Mouse (Mus musculus): ENCODE data around the gene Gm11938. TPM values are rescaled to one million over a fixed set of nuclear protein-coding genes. Genes with fewer than 3 reads are reported as not detected.
"Not testable (repeated sequence)": the region's sequence is repeated elsewhere in the genome, so short reads cannot be mapped to it uniquely, and the experiment has no call there.

The Gm11938 gene
- polyA plus RNA-seq, 1 experiment from 2014 or later: not detected

DNA sequence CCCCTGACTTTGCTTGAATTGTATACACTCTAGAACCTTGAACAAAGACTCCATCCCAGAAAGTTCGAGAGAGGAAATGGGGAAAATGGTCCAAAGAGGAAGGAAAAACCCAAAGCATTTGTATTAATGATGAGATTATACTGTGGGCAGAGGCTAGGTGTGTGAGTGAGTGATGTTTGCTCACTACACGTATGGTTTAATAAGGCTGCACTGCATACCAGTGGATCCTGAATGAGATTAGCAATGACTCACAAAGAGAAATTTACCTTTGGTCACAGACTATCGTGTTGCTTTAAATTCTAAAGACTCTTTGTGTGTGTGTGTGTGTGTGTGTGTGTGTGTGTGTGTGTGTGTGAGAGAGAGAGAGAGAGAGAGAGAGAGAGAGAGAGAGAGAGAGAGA, 27.8 kb upstream of the Gm11938 start:
- Histone ChIP-seq H3K36me3 (ENCODE audit: control insufficient read depth, insufficient read depth) (no peaks in the 10 kb centered on the region), H3K4me3 (ENCODE audit: low read length) (no peak overlapping the region), H3K27ac (ENCODE audit: low read length) (no peak overlapping the region), H3K9ac (ENCODE audit: low read length) (no peak overlapping the region), H3K9me3 (replicated peaks; ENCODE audit: control insufficient read depth, low read length) (no peaks in the 10 kb centered on the region), H3K4me2 (ENCODE audit: low read depth, low read length) (no peak overlapping the region), H3K4me1 (ENCODE audit: control insufficient read depth, insufficient read depth, low read length) (no peaks in the 10 kb centered on the region), H3K27me3 (ENCODE audit: control insufficient read depth, insufficient read depth, low read length) (0 out of 2 replicates have a peak, but pooled peaks cover 3% of the 10 kb centered on the region)
- 67% methylated on average over 3 of the region's 3 CpGs for WGBS
- ATAC-seq (replicated peaks; ENCODE audit: extremely low read depth, insufficient read depth, low FRiP score): no peak

DNA sequence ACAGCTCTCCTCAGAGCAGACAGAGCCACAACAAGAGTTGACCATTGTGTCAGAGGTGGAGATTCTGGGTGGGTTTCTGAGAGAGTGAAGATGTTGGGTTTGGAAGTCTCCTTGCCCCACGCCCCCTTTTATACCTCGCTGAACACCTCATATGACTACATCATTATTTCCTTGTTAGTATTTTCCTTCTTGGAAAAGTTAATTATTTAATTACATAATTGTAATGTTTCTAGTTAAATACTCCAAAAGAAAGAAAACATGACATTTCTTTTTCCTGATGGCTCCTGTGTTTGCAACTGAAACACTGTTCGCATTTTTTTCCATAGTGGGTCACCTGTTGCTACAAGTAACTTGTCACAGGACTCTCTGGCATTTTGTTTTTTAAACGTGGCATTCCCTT, 25.0 kb upstream of the Gm11938 start, which contains the start of gene Krtap4-1:
Krtap4-1 (minus strand) TSS at position 101 of the 400 bp plus-strand sequence.
- no peak for ATAC-seq (replicated peaks; ENCODE audit: extremely low read depth, insufficient read depth, low FRiP score)
- no peaks in the 10 kb centered on the region for H3K36me3 ChIP-seq (ENCODE audit: control insufficient read depth, insufficient read depth)
- no peaks in the 10 kb centered on the region for H3K9me3 ChIP-seq (replicated peaks; ENCODE audit: control insufficient read depth, low read length)
- no peaks in the 10 kb centered on the region for H3K4me1 ChIP-seq (ENCODE audit: control insufficient read depth, insufficient read depth, low read length)
- H3K9ac ChIP-seq (ENCODE audit: low read length): no peak within 1 kb of the TSS
- H3K27me3 ChIP-seq (ENCODE audit: control insufficient read depth, insufficient read depth, low read length): 0 out of 2 replicates have a peak, but pooled peaks cover 3% of the 10 kb centered on the region
- 71% methylated on average over 4 of the region's 4 CpGs for WGBS
- H3K27ac ChIP-seq (ENCODE audit: low read length): no peak within 1 kb of the TSS
- H3K4me3 ChIP-seq (ENCODE audit: low read length): no peak within 1 kb of the TSS
- H3K4me2 ChIP-seq (ENCODE audit: low read depth, low read length): no peak within 1 kb of the TSS

DNA sequence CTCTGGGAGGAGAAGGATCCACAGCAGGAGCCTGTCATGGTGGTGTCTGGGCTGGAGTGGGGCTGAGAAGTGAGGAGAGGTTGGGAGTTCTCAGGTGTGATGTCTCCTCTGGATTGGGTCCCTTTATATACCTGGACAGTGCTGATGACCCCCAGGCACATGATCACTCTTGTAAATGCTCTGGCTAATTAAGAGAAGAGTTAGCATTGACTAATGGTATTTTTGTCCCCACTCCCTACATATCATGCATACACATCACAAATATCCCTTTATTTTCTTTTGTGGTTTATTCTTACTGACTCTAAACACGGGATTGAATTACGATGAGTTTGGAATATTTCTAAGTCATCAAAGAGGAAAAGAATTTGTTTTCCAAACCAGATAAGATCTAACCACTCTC, 17.2 kb upstream of the Gm11938 start, which contains the start of gene Gm11562:
Gm11562 (minus strand) TSS at position 101 of the 400 bp plus-strand sequence.
- Histone ChIP-seq H3K4me1 (ENCODE audit: control insufficient read depth, insufficient read depth, low read length) (no peaks in the 10 kb centered on the region), H3K4me2 (ENCODE audit: low read depth, low read length) (no peak within 1 kb of the TSS), H3K9me3 (replicated peaks; ENCODE audit: control insufficient read depth, low read length) (no peaks in the 10 kb centered on the region), H3K36me3 (ENCODE audit: control insufficient read depth, insufficient read depth) (no peaks in the 10 kb centered on the region), H3K9ac (ENCODE audit: low read length) (no peak within 1 kb of the TSS), H3K27me3 (ENCODE audit: control insufficient read depth, insufficient read depth, low read length) (no peaks in the 10 kb centered on the region), H3K27ac (ENCODE audit: low read length) (no peak within 1 kb of the TSS), H3K4me3 (ENCODE audit: low read length) (no peak within 1 kb of the TSS)
- WGBS: 65% methylated on average over 2 of the region's 2 CpGs
- no peak for ATAC-seq (replicated peaks; ENCODE audit: extremely low read depth, insufficient read depth, low FRiP score)

DNA sequence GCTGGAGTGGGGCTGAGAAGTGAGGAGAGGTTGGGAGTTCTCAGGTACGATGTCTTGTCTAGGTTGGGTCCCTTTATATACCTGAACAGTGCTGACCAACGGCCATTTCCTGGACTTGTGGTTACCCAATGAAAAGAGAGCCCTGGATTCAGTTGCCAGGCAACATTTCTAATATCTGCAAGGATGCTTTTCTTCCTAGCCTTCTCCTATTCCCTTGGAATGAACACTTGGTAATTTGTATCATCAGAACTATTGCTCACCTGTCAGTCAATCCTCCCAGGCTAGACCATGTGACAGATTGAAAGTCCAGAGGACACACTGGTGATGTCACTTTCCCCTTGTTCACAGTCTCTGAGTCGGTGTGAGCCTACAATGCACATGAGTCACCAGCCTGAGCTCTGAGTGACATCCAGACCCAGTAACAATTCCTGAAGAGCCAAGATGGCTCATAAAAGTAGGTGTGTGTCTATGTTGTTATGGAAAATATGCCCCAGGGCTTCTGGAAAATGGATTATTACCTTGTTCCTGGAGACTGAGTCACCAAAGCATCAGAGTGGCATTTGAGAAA, 11.8 kb upstream of the Gm11938 start, which contains the start of gene Krtap2-4:
Krtap2-4 (minus strand) TSS at position 51 of the 568 bp plus-strand sequence.
- H3K27ac ChIP-seq (ENCODE audit: low read length): no peak within 1 kb of the TSS
- H3K9me3 ChIP-seq (replicated peaks; ENCODE audit: control insufficient read depth, low read length): no peaks in the 10 kb centered on the region
- no peaks in the 10 kb centered on the region for H3K4me1 ChIP-seq (ENCODE audit: control insufficient read depth, insufficient read depth, low read length)
- H3K4me2 ChIP-seq (ENCODE audit: low read depth, low read length): no peak within 1 kb of the TSS
- H3K9ac ChIP-seq (ENCODE audit: low read length): no peak within 1 kb of the TSS
- WGBS: 61% methylated on average over 3 of the region's 3 CpGs
- H3K27me3 ChIP-seq (ENCODE audit: control insufficient read depth, insufficient read depth, low read length): no peaks in the 10 kb centered on the region
- ATAC-seq (replicated peaks; ENCODE audit: extremely low read depth, insufficient read depth, low FRiP score): no peak
- no peaks in the 10 kb centered on the region for H3K36me3 ChIP-seq (ENCODE audit: control insufficient read depth, insufficient read depth)
- H3K4me3 ChIP-seq (ENCODE audit: low read length): no peak within 1 kb of the TSS

DNA sequence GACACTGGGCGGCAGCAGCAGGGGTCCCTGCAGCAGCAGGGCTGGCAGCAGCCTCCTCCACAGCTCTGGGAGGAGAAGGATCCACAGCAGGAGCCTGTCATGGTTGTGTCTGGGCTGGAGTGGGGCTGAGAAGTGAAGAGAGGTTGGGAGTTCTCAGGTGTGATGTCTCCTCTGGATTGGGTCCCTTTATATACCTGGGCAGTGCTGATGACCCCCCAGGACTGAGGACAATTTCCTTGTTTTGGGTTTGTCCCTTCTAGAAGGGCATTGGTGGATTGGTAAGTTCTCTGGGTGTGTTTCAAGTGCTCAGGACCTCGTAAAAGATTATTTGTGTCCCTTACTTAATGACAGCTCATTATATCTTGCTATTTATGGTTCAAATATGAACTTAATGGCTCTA, 7.0 kb upstream of the Gm11938 start, which contains the start of gene Gm11937:
Gm11937 (minus strand) TSS at position 101 of the 400 bp plus-strand sequence.
- H3K9me3 ChIP-seq (replicated peaks; ENCODE audit: control insufficient read depth, low read length); H3K9ac ChIP-seq (ENCODE audit: low read length); H3K27me3 ChIP-seq (ENCODE audit: control insufficient read depth, insufficient read depth, low read length); H3K4me1 ChIP-seq (ENCODE audit: control insufficient read depth, insufficient read depth, low read length); H3K4me3 ChIP-seq (ENCODE audit: low read length); H3K4me2 ChIP-seq (ENCODE audit: low read depth, low read length); H3K27ac ChIP-seq (ENCODE audit: low read length); H3K36me3 ChIP-seq (ENCODE audit: control insufficient read depth, insufficient read depth); ATAC-seq (replicated peaks; ENCODE audit: extremely low read depth, insufficient read depth, low FRiP score): not testable (repeated sequence)
- 57% methylated on average over 1 of the region's 2 CpGs for WGBS

DNA sequence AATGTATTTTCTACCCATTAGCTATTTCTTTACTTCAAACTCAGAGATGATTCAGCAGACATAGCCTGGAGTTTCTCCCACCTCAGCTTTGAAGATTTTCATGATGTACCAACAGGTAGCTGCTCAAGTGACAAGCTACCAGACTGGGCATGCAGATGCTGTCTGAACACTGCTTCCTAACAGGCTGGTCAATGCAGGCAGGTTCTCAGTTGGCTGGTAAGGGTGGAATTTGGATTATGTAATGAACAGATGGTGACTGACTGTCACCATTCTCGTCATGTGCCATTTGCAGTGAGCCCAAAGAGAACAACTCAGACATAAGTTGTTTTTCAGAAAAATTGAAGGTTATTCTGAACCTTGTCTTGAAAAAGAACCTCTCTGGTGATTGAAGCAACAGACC, 6.0 kb upstream of the Gm11938 start:
- Histone ChIP-seq H3K27ac (ENCODE audit: low read length) (no peak overlapping the region), H3K4me1 (ENCODE audit: control insufficient read depth, insufficient read depth, low read length) (no peaks in the 10 kb centered on the region), H3K9me3 (replicated peaks; ENCODE audit: control insufficient read depth, low read length) (no peaks in the 10 kb centered on the region), H3K4me3 (ENCODE audit: low read length) (no peak overlapping the region), H3K27me3 (ENCODE audit: control insufficient read depth, insufficient read depth, low read length) (peaks cover 4% of the 10 kb centered on the region; the same call in 1 of the 2 replicates), H3K9ac (ENCODE audit: low read length) (no peak overlapping the region), H3K4me2 (ENCODE audit: low read depth, low read length) (no peak overlapping the region), H3K36me3 (ENCODE audit: control insufficient read depth, insufficient read depth) (no peaks in the 10 kb centered on the region)
- WGBS: 49% methylated on average over 1 of the region's 1 CpGs
- ATAC-seq (replicated peaks; ENCODE audit: extremely low read depth, insufficient read depth, low FRiP score): no peak

DNA sequence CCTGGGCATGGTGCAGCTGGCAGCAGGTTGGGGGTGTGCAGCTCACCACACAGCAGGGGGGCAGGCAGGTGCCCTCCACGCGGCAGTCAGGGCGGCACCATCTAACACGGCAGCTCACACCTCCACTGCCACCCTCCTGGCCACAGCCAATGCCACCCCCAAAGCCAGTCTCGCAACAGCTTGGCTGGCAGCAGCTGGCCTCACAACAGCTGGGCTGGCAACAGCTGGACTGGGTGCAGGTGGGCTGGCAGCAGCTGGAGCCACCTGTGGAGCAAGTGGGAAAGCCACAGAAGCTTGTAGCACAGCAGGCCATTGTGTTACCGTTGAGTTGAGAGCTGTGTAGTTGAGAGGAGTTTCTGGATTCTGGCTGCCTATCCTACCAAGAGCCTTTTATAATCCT, 5.4 kb downstream of the Gm11938 start, which contains the start of gene Krtap9-3:
Krtap9-3 (minus strand) TSS at position 364 of the 400 bp plus-strand sequence.
- H3K4me2 ChIP-seq (ENCODE audit: low read depth, low read length); ATAC-seq (replicated peaks; ENCODE audit: extremely low read depth, insufficient read depth, low FRiP score); H3K9ac ChIP-seq (ENCODE audit: low read length); H3K4me3 ChIP-seq (ENCODE audit: low read length); H3K4me1 ChIP-seq (ENCODE audit: control insufficient read depth, insufficient read depth, low read length); H3K36me3 ChIP-seq (ENCODE audit: control insufficient read depth, insufficient read depth); H3K27me3 ChIP-seq (ENCODE audit: control insufficient read depth, insufficient read depth, low read length); H3K27ac ChIP-seq (ENCODE audit: low read length); H3K9me3 ChIP-seq (replicated peaks; ENCODE audit: control insufficient read depth, low read length): not testable (repeated sequence)
- 79% methylated on average over 6 of the region's 6 CpGs for WGBS

DNA sequence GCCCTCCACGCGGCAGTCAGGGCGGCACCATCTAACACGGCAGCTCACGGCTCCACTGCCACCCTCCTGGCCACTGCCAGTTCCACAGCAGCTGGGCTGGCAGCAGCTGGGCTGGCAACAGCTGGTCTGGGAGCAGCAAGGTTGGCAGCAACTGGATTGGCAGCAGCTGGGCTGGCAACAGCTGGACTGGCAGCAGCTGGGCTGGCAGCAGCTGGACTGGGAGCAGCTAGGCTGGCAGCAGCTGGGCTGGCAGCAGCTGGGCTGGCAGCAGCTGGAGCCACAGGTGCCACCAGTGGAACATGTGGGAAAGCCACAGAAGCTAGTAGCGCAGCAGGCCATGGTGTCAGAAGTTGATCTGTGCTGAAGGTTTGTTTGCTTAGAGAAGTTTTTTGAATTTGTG, 12.1 kb downstream of the Gm11938 start, which contains the start of gene Krtap1-3:
Krtap1-3 (minus strand) TSS at position 359 of the 400 bp plus-strand sequence.
- H3K4me2 ChIP-seq (ENCODE audit: low read depth, low read length): no peak within 1 kb of the TSS

DNA sequence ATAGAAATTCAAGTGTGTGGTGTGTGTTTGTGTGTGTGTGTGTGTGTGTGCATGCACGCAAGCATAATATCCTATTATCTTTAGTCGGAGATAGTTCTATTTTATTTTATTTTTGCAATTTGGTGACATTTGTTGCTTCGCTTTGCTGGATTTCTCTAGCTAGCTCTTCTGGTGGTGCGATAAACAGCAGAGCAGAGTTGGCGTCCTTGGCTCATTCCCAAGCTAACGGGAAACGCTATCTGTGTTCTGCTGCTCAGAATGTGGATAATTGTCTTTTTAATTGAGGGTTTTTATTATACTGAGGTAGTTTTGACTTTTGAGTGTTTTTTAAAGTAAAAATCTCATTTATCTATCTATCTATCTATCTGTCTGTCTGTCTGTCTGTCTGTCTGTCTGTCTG, 18.0 kb downstream of the Gm11938 start:
- no peak for ATAC-seq (replicated peaks; ENCODE audit: extremely low read depth, insufficient read depth, low FRiP score)
- Histone ChIP-seq H3K36me3 (ENCODE audit: control insufficient read depth, insufficient read depth) (no peaks in the 10 kb centered on the region), H3K4me2 (ENCODE audit: low read depth, low read length) (no peak overlapping the region), H3K9ac (ENCODE audit: low read length) (no peak overlapping the region), H3K9me3 (replicated peaks; ENCODE audit: control insufficient read depth, low read length) (no peaks in the 10 kb centered on the region), H3K4me3 (ENCODE audit: low read length) (no peak overlapping the region), H3K27ac (ENCODE audit: low read length) (no peak overlapping the region), H3K4me1 (ENCODE audit: control insufficient read depth, insufficient read depth, low read length) (no peaks in the 10 kb centered on the region), H3K27me3 (ENCODE audit: control insufficient read depth, insufficient read depth, low read length) (no peaks in the 10 kb centered on the region)
- 70% methylated on average over 7 of the region's 7 CpGs for WGBS

More for the DNA sequence above, 12.1 kb downstream of the Gm11938 start, which contains the start of gene Krtap1-3:
- Histone ChIP-seq H3K27me3 (ENCODE audit: control insufficient read depth, insufficient read depth, low read length) (no peaks in the 10 kb centered on the region), H3K9ac (ENCODE audit: low read length) (no peak within 1 kb of the TSS), H3K4me3 (ENCODE audit: low read length) (no peak within 1 kb of the TSS), H3K9me3 (replicated peaks; ENCODE audit: control insufficient read depth, low read length) (no peaks in the 10 kb centered on the region), H3K4me1 (ENCODE audit: control insufficient read depth, insufficient read depth, low read length) (no peaks in the 10 kb centered on the region), H3K27ac (ENCODE audit: low read length) (no peak within 1 kb of the TSS), H3K36me3 (ENCODE audit: control insufficient read depth, insufficient read depth) (no peaks in the 10 kb centered on the region)
- ATAC-seq (replicated peaks; ENCODE audit: extremely low read depth, insufficient read depth, low FRiP score): no peak
- WGBS: 79% methylated on average over 6 of the region's 6 CpGs
